Mouse (Mus musculus) stomach, embryonic 16.5 days (tissue): ENCODE measurements around the gene Rimkla. TPM values are rescaled to one million over a fixed set of nuclear protein-coding genes. Genes with fewer than 3 reads are reported as not detected.
A peak's percentile ranks its signal among the peaks of the same experiment; 100 is the strongest.

Experiments used
- ATAC-seq: fragments of 200-750 bp; cut with Nextera tagmentation; 2 replicates; pipeline ENCODE4 v1.8.0; 2017; ENCODE audit warnings: moderate number of reproducible peaks, moderate TSS enrichment; ENCODE audit not compliant: insufficient read depth, low FRiP score
- H3K27ac ChIP-seq: fragments of 300-500 bp; sonication (generic); 2 replicates; pipeline ENCODE4 v1.5.1; 2014; ENCODE audit warnings: low read length
- H3K27me3 ChIP-seq: fragments of 300-500 bp; sonication (generic); 2 replicates; pipeline ENCODE4 v1.6.1; 2014; ENCODE audit warnings: low read length, control low read depth, mixed read lengths; ENCODE audit not compliant: control insufficient read depth, insufficient read depth
- H3K36me3 ChIP-seq: fragments of 300-500 bp; sonication (generic); 2 replicates; pipeline ENCODE4 v1.6.1; 2014; ENCODE audit warnings: low read length; ENCODE audit not compliant: control insufficient read depth, insufficient read depth
- H3K4me1 ChIP-seq: fragments of 300-500 bp; sonication (generic); 2 replicates; pipeline ENCODE4 v1.6.1; 2014; ENCODE audit warnings: low read length, control low read depth, mixed read lengths; ENCODE audit not compliant: control insufficient read depth, insufficient read depth
- H3K4me2 ChIP-seq: fragments of 300-500 bp; sonication (generic); 2 replicates; pipeline ENCODE4 v1.6.1; 2014; ENCODE audit warnings: low read depth, low read length, mixed read lengths
- H3K4me3 ChIP-seq: fragments of 300-500 bp; sonication (generic); replicated peaks from 2 replicates; pipeline ENCODE4 v1.5.1; 2014; ENCODE audit warnings: mild to moderate bottlenecking, low read length
- H3K9ac ChIP-seq: fragments of 300-500 bp; sonication (generic); 2 replicates; pipeline ENCODE4 v1.6.1; 2014; ENCODE audit warnings: low read length
- H3K9me3 ChIP-seq: fragments of 300-500 bp; sonication (generic); replicated peaks from 2 replicates; pipeline ENCODE4 v1.6.1; 2016; ENCODE audit warnings: low read length, control low read depth; ENCODE audit not compliant: control insufficient read depth
- WGBS: fragments of 180-500 bp; shearing (Covaris S2); extraction: QIAGEN DNeasy Blood & Tissue Kit; methylation state at CpG from one replicate; pipeline ENCODE4 v1.1.7; 2014; 5-methylcytosine and 5-hydroxymethylcytosine counted together
- polyA plus RNA-seq: library from polyadenylated mRNA; unstranded; fragments of >200 nt; fragmentation: Nextera tagmentation; extraction: Ambion mirVana; gene quantifications from 2 replicates; pipeline ENCODE4 v1.2.1, GENCODE M21; 2015

The Rimkla gene
- polyA plus RNA-seq, 1 experiment from 2014 or later = 0.77 TPM

DNA sequence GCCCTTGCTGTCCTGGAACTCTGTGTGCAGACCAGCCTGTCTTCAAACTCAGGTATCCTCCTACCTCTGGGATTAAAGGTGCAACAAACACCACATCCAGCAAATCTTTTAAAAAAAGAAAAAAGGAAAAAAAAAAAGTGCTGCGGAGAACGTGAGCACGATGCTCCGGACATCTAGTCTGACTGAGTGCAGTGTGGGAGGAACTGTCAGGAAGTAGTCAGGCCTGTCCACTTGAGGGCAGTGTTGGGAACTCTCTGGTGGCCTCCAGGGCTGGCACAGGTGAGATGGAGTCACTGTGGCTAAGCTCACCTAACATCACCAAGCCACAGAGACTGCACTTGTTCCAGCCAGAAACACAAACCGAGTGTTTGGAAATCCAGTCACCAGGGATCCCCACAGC is 61.8 kb downstream of the Rimkla start:
- H3K27ac ChIP-seq = no peak overlapping the region
- H3K4me2 ChIP-seq = no peak overlapping the region
- no peaks in the 10 kb centered on the region for H3K36me3 ChIP-seq
- H3K4me3 ChIP-seq = no peak overlapping the region
- no peaks in the 10 kb centered on the region for H3K4me1 ChIP-seq
- H3K9me3 ChIP-seq = no peaks in the 10 kb centered on the region
- H3K9ac ChIP-seq = no peak overlapping the region
- ATAC-seq = peak; percentile 53; the same call in 1 of the 2 replicates
- 27% methylated on average over 5 of the region's 5 CpGs for WGBS
- H3K27me3 ChIP-seq = no peaks in the 10 kb centered on the region

GRCm38 (mm10) chr4:119427680-119428079 is 64.7 kb downstream of the Rimkla start:
- Histone ChIP-seq H3K9me3 (no peaks in the 10 kb centered on the region), H3K4me1 (peaks cover 7% of the 10 kb centered on the region), H3K9ac (no peak overlapping the region), H3K4me3 (no peak overlapping the region), H3K27me3 (no peaks in the 10 kb centered on the region), H3K36me3 (no peaks in the 10 kb centered on the region), H3K27ac (no peak overlapping the region), H3K4me2 (no peak overlapping the region)
- no peak for ATAC-seq
- 57% methylated on average over 2 of the region's 2 CpGs for WGBS

DNA sequence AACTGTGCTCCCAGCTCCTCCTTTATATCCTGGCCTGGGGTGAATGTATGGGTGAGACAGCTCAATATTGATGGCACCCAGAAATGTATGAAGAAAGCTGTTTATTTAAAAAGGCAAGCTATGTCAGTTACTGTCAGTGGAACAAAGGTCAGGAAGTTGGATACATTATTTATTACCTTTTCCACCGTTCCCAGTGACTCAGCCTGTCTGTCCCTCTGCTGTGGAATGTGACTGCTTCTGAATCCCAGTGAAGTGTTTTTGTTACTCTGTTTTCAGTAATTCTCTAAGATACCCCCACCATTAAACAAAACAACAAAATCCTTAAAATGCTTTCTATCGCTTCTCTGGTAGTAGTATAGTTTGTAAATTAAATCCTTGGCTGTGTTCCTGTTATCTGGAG is 66.8 kb downstream of the Rimkla start:
- Histone ChIP-seq H3K4me3 (no peak overlapping the region), H3K4me1 (peaks cover 17% of the 10 kb centered on the region), H3K4me2 (no peak overlapping the region), H3K9me3 (no peaks in the 10 kb centered on the region), H3K36me3 (no peaks in the 10 kb centered on the region), H3K27me3 (no peaks in the 10 kb centered on the region), H3K9ac (no peak overlapping the region), H3K27ac (no peak overlapping the region)
- WGBS = 29% methylated on average over 2 of the region's 2 CpGs
- no peak for ATAC-seq

DNA sequence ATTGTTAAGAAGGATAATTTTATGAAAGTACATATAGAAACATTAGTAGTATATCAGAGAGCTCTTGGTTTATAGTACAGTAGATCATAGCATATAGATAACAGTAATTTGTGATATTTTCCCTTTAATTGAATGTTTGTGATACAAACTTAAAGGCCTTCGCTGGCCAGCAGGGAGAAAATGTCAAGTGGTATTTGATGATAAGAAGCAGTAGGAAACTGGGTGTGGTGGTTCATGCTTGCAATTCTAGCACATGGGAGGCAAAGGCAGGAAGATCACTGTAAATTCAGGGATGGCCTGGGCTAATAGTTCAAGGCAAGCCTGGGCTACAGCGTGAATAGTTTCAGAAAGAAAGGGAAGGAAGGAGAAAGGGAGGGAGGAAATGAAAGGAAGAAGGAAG is 67.4 kb downstream of the Rimkla start:
- Histone ChIP-seq H3K27me3 (no peaks in the 10 kb centered on the region), H3K4me1 (peaks cover 17% of the 10 kb centered on the region), H3K9ac (no peak overlapping the region), H3K4me3 (no peak overlapping the region), H3K4me2 (no peak overlapping the region), H3K27ac (no peak overlapping the region), H3K9me3 (no peaks in the 10 kb centered on the region), H3K36me3 (no peaks in the 10 kb centered on the region)
- ATAC-seq = no peak
- 85% methylated on average over 2 of the region's 2 CpGs for WGBS

DNA sequence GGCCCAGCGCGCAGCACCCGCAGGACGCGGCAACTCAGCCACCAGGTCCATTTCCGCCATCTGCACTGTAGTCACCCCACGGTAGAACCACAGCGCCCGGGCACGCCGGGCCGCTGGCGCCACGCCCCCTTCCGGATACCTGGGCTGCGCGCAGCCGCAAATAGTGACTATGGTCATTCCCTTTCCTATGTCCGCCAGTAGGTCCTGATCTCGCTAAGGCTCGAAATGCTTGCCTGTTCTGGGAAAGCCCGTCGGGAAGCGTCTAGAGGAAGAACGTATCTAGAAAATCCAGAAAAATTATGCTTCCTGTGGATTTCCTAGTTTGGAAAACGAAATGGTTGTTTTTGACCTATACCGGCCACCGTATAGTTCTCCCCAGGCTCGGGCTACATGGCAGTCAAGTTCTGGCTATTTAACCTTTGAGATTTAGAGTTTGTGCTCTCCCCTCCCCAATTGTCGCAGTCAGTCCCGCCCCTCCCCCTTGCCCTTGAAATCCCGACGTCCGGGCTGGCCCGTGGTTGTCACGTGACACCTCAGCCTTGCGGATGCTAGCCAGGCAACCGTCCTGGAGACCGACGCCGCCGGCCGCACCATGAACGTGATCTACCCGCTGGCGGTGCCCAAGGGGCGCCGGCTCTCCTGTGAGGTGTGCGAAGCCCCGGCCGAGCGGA is 70.0 kb downstream of the Rimkla start, which contains the start of the genes Ppcs and Zmynd12:
Gene Ppcs, minus strand, starts transcription at position 127 of the 671 bp plus-strand sequence.
Gene Zmynd12, plus strand, starts transcription at position 521 of the 671 bp plus-strand sequence.
- WGBS = 0% methylated on average over 52 of the region's 52 CpGs
- peak; percentile 95 for ATAC-seq

DNA sequence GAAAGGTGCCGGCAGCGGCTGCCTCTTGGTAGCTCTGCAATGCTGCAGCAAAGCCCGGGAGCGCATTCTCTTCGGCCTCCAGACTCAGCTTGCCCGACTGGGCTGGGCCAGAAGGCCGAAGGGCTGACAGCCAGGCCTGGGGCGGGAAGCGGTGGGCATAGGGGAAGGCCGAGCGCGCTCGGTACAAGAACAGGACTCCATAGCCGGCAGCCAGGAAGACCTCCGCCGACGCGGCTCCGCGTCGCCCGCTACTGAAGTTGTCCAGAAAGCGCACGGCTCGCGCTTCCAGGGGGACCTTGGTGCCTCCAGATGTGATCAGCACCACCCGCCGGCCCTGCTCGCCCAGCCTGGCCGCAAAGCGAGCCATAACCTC is 70.5 kb downstream of the Rimkla start:
- Histone ChIP-seq H3K27me3 (no peaks in the 10 kb centered on the region), H3K4me3 (peak overlapping the region; percentile 62), H3K27ac (peak overlapping the region; percentile 83; the same call in 1 of the 2 replicates), H3K4me1 (peaks cover 17% of the 10 kb centered on the region), H3K9ac (peak overlapping the region; percentile 81), H3K36me3 (no peaks in the 10 kb centered on the region), H3K9me3 (no peaks in the 10 kb centered on the region), H3K4me2 (peak overlapping the region; percentile 91)
- peak; percentile 52 for ATAC-seq
- whole genome bisulfite sequencing = 1% methylated on average over 31 of the region's 31 CpGs

More for the DNA sequence above, 70.0 kb downstream of the Rimkla start, which contains the start of the genes Ppcs and Zmynd12:
- Histone ChIP-seq H3K27ac (peak within 1 kb of the TSS; percentile 83), H3K9me3 (no peaks in the 10 kb centered on the region), H3K4me3 (peak within 1 kb of the TSS; percentile 62), H3K27me3 (no peaks in the 10 kb centered on the region), H3K9ac (peak within 1 kb of the TSS; percentile 81), H3K36me3 (no peaks in the 10 kb centered on the region), H3K4me2 (peak within 1 kb of the TSS; percentile 91), H3K4me1 (peaks cover 17% of the 10 kb centered on the region)

- Histone ChIP-seq H3K9ac (peak overlapping the region; percentile 81), H3K27ac (no peak overlapping the region)
- no peak for ATAC-seq
Observed at GRCm38 (mm10) chr4:119421191-119421590, 71.2 kb downstream of the Rimkla start.

GRCm38 (mm10) chr4:119417894-119418293 is 74.5 kb downstream of the Rimkla start:
- peaks cover 12% of the 10 kb centered on the region for H3K4me1 ChIP-seq
- H3K4me3 ChIP-seq = no peak overlapping the region
- H3K27ac ChIP-seq = no peak overlapping the region
- no peak overlapping the region for H3K9ac ChIP-seq
- H3K36me3 ChIP-seq = no peaks in the 10 kb centered on the region
- H3K4me2 ChIP-seq = no peak overlapping the region
- ATAC-seq = no peak
- H3K27me3 ChIP-seq = no peaks in the 10 kb centered on the region
- no peaks in the 10 kb centered on the region for H3K9me3 ChIP-seq
- 81% methylated on average over 3 of the region's 3 CpGs for WGBS

More at GRCm38 (mm10) chr4:119421191-119421590, 71.2 kb downstream of the Rimkla start:
- Histone ChIP-seq H3K27me3 (no peaks in the 10 kb centered on the region), H3K4me3 (peak overlapping the region; percentile 62), H3K4me1 (peaks cover 17% of the 10 kb centered on the region), H3K9me3 (no peaks in the 10 kb centered on the region), H3K4me2 (peak overlapping the region; percentile 91), H3K36me3 (no peaks in the 10 kb centered on the region)
- 24% methylated on average over 3 of the region's 3 CpGs for WGBS

DNA sequence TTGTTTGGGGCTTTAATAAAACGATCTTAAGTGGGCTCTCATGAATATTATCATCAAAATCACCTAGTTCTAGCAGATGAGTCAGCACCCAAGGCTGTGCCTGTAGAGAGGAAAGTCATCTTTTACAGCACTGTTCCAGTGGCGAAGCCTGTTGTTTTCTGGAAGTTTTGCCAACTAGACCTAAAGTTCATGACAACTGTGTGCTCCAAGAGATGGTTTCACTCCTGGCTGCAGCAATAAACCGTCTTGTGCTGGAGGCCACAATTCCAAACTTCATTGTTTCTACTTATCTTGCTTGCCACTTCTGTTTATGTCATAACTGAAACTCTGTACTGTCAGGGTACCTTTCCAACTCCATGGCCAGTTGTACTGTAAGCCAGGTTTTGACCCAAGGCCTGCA is 75.2 kb downstream of the Rimkla start:
- no peak for ATAC-seq
- Histone ChIP-seq H3K36me3 (no peaks in the 10 kb centered on the region), H3K9ac (no peak overlapping the region), H3K27me3 (no peaks in the 10 kb centered on the region), H3K27ac (no peak overlapping the region), H3K4me2 (no peak overlapping the region), H3K9me3 (no peaks in the 10 kb centered on the region), H3K4me3 (no peak overlapping the region), H3K4me1 (peaks cover 12% of the 10 kb centered on the region)
- WGBS = 80% methylated on average over 3 of the region's 3 CpGs
